Mouse (Mus musculus) embryonic facial prominence, embryonic 12.5 days (tissue): ENCODE data around the gene Gm49486. TPM values are rescaled to one million over a fixed set of nuclear protein-coding genes. Genes with fewer than 3 reads are reported as not detected.

ENCODE experiments used
- ATAC-seq: fragments of 200-750 bp; cut with Nextera tagmentation; 2 replicates; pipeline ENCODE4 v1.8.0; 2017; ENCODE audit not compliant: insufficient number of reproducible peaks, insufficient read depth, low FRiP score, low TSS enrichment
- H3K27ac ChIP-seq: fragments of 300-500 bp; sonication (generic); 2 replicates; pipeline ENCODE4 v1.5.1; 2016; ENCODE audit warnings: mild to moderate bottlenecking
- H3K27me3 ChIP-seq: fragments of 300-500 bp; sonication (generic); 2 replicates; pipeline ENCODE4 v1.6.1; 2016; ENCODE audit warnings: mild to moderate bottlenecking, moderate library complexity
- H3K36me3 ChIP-seq: fragments of 300-500 bp; sonication (generic); 2 replicates; pipeline ENCODE4 v1.6.1; 2016; ENCODE audit warnings: mild to moderate bottlenecking
- H3K4me1 ChIP-seq: fragments of 300-500 bp; sonication (generic); 2 replicates; pipeline ENCODE4 v1.6.1; 2016
- H3K4me2 ChIP-seq: fragments of 300-500 bp; sonication (generic); replicated peaks from 2 replicates; pipeline ENCODE4 v1.6.1; 2016; ENCODE audit warnings: mild to moderate bottlenecking, moderate library complexity
- H3K4me3 ChIP-seq: fragments of 300-500 bp; sonication (generic); 2 replicates; pipeline ENCODE4 v1.5.1; 2016; ENCODE audit warnings: mild to moderate bottlenecking
- H3K9ac ChIP-seq: fragments of 300-500 bp; sonication (generic); 2 replicates; pipeline ENCODE4 v1.6.1; 2016; ENCODE audit warnings: mild to moderate bottlenecking, moderate library complexity
- H3K9me3 ChIP-seq: fragments of 300-500 bp; sonication (generic); 2 replicates; pipeline ENCODE4 v1.6.1; 2016; ENCODE audit warnings: mild to moderate bottlenecking, moderate library complexity
- WGBS: fragments of 180-500 bp; shearing (Covaris S2); methylation state at CpG from one replicate; pipeline ENCODE4 v1.1.7; 2016; 5-methylcytosine and 5-hydroxymethylcytosine counted together
- polyA plus RNA-seq: library from polyadenylated mRNA; unstranded; fragments of >200 nt; fragmentation: Nextera tagmentation; extraction: Ambion mirVana; gene quantifications from 2 replicates; pipeline ENCODE4 v1.2.1, GENCODE M21; 2016

Gene Gm49486
- polyA plus RNA-seq, 1 experiment from 2014 or later, result 0.78 TPM

DNA sequence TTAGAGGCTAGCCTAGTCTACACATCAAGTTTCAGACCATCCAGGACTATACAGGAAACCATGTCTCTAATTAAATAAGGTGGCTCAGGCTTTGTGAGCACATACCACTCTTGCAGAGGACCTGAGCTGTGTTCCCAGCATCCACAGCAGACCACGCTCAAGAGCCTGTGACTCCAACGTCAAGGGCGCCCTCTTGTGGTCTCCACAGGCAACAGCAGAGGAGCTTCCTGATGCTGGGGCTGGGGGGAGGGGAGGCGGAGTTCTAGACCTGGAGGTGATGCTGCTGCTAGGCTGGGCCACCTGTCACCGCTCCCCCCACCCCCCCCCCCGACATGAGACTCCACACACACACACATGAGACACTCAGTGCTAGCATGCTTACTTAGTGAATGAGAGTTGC, 51.0 kb downstream of the Gm49486 start:
- no peak overlapping the region for H3K9ac ChIP-seq
- H3K36me3 ChIP-seq, result no peaks in the 10 kb centered on the region
- no peak overlapping the region for H3K4me3 ChIP-seq
- H3K27me3 ChIP-seq, result no peaks in the 10 kb centered on the region
- no peaks in the 10 kb centered on the region for H3K9me3 ChIP-seq
- H3K4me1 ChIP-seq, result peaks cover 3% of the 10 kb centered on the region; the same call in 1 of the 2 replicates
- ATAC-seq, result no peak
- WGBS, result 28% methylated on average over 6 of the region's 6 CpGs
- no peak overlapping the region for H3K4me2 ChIP-seq
- no peak overlapping the region for H3K27ac ChIP-seq

GRCm38 (mm10) chr15:79280850-79281249, 51.7 kb downstream of the Gm49486 start:
- ATAC-seq, result no peak
- Histone ChIP-seq H3K9me3 (no peaks in the 10 kb centered on the region), H3K9ac (no peak overlapping the region), H3K36me3 (no peaks in the 10 kb centered on the region), H3K27me3 (no peaks in the 10 kb centered on the region), H3K27ac (no peak overlapping the region), H3K4me1 (peaks cover 3% of the 10 kb centered on the region; the same call in 1 of the 2 replicates), H3K4me2 (no peak overlapping the region), H3K4me3 (no peak overlapping the region)
- WGBS, result 58% methylated on average over 5 of the region's 5 CpGs

DNA sequence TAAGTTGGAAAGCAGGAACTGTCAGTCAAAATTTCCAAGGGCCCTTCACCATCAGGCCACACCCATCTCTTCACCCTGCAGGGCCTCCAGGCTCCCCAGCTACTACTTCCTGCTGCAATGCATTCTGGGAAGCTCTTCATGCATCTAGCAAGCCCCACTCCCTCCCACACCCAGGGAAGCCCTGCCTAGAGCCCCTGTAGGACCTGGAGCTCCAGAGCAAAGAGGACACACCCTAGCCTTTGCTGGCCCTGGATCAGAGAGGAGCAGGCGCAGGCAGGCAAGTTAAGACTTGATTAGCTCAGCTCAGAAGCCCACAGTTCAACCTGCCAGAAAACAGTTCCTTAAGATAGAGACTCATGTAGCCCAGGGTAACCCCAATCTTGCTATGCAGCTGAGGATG, 52.2 kb downstream of the Gm49486 start:
- Histone ChIP-seq H3K4me1 (peaks cover 3% of the 10 kb centered on the region; the same call in 1 of the 2 replicates), H3K36me3 (0 out of 2 replicates have a peak, but pooled peaks cover 4% of the 10 kb centered on the region), H3K9ac (no peak overlapping the region), H3K9me3 (no peaks in the 10 kb centered on the region), H3K4me3 (no peak overlapping the region), H3K4me2 (no peak overlapping the region), H3K27ac (no peak overlapping the region), H3K27me3 (no peaks in the 10 kb centered on the region)
- no peak for ATAC-seq
- WGBS, result 84% methylated on average over 1 of the region's 1 CpGs

- H3K36me3 ChIP-seq, result 0 out of 2 replicates have a peak, but pooled peaks cover 4% of the 10 kb centered on the region
- WGBS, result 80% methylated on average over 5 of the region's 5 CpGs
- no peaks in the 10 kb centered on the region for H3K27me3 ChIP-seq
- no peak for ATAC-seq
- H3K4me1 ChIP-seq, result peaks cover 3% of the 10 kb centered on the region; the same call in 1 of the 2 replicates
- H3K4me2 ChIP-seq, result no peak overlapping the region
- no peak overlapping the region for H3K9ac ChIP-seq
- H3K4me3 ChIP-seq, result no peak overlapping the region
- H3K9me3 ChIP-seq, result no peaks in the 10 kb centered on the region
- no peak overlapping the region for H3K27ac ChIP-seq
These were observed 53.2 kb downstream of the Gm49486 start for GRCm38 (mm10) chr15:79282434-79282833.

GRCm38 (mm10) chr15:79283371-79283770, 54.2 kb downstream of the Gm49486 start:
- 80% methylated on average over 4 of the region's 4 CpGs for WGBS

GRCm38 (mm10) chr15:79285399-79285798, 56.2 kb downstream of the Gm49486 start, which contains the start of gene Baiap2l2:
Gene Baiap2l2, minus strand, starts transcription at chr15:79285537.
- no peaks in the 10 kb centered on the region for H3K27me3 ChIP-seq
- H3K9me3 ChIP-seq, result no peaks in the 10 kb centered on the region
- peaks cover 3% of the 10 kb centered on the region; the same call in 1 of the 2 replicates for H3K4me1 ChIP-seq
- WGBS, result 55% methylated on average over 10 of the region's 10 CpGs
- no peak within 1 kb of the TSS for H3K9ac ChIP-seq
- no peak for ATAC-seq
- no peak within 1 kb of the TSS for H3K4me3 ChIP-seq
- H3K27ac ChIP-seq, result no peak within 1 kb of the TSS
- H3K36me3 ChIP-seq, result 0 out of 2 replicates have a peak, but pooled peaks cover 4% of the 10 kb centered on the region
- H3K4me2 ChIP-seq, result no peak within 1 kb of the TSS

More at GRCm38 (mm10) chr15:79283371-79283770, 54.2 kb downstream of the Gm49486 start:
- H3K4me2 ChIP-seq, result no peak overlapping the region
- no peak for ATAC-seq
- no peaks in the 10 kb centered on the region for H3K9me3 ChIP-seq
- H3K4me1 ChIP-seq, result peaks cover 3% of the 10 kb centered on the region; the same call in 1 of the 2 replicates
- H3K27me3 ChIP-seq, result no peaks in the 10 kb centered on the region
- H3K36me3 ChIP-seq, result 0 out of 2 replicates have a peak, but pooled peaks cover 4% of the 10 kb centered on the region
- H3K4me3 ChIP-seq, result no peak overlapping the region
- no peak overlapping the region for H3K9ac ChIP-seq
- H3K27ac ChIP-seq, result no peak overlapping the region

DNA sequence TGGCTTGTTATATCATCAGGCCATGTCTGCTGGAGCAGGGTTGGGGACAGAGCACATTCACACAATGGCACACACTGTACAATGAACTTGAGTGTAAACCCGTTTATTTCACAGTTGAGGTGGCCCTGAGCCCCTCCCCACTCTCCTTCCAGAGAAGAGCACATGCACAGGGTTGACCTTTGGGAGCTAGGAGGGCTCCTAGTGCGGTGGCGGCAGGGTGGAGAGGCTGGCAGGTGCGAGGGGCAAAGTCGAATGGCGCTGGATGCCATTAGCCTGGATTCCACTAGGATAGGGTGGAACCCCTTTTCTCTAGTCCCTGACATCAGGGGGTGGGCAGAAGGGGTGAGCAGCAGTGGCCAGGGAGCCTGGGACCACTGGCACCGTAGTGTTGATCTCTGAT, 57.0 kb downstream of the Gm49486 start:
- H3K4me1 ChIP-seq, result peaks cover 3% of the 10 kb centered on the region; the same call in 1 of the 2 replicates
- no peak for ATAC-seq
- no peaks in the 10 kb centered on the region for H3K9me3 ChIP-seq
- 0 out of 2 replicates have a peak, but pooled peaks cover 4% of the 10 kb centered on the region for H3K36me3 ChIP-seq
- no peak overlapping the region for H3K4me3 ChIP-seq
- H3K4me2 ChIP-seq, result no peak overlapping the region
- no peaks in the 10 kb centered on the region for H3K27me3 ChIP-seq
- no peak overlapping the region for H3K9ac ChIP-seq
- WGBS, result 91% methylated on average over 7 of the region's 7 CpGs
- no peak overlapping the region for H3K27ac ChIP-seq

DNA sequence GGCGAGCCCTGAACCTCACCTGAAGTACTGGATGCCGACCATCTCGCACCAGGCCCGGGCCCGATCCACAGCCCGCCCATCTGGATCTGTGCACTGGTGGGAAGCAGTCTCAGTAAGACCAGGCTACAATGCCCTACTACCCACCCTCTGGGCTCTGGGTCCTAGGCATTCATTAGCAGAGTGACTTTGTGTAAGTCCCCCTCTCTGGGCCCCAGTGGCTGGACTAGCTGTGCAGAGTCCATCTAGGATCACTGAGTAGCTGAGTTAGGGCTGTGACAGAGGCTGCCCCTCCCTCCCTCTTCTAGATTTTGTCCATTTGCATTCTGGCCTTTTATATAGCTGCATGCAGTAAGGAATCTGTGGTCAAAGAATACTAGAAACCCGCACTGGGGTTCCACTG, 57.9 kb downstream of the Gm49486 start:
- 88% methylated on average over 7 of the region's 7 CpGs for WGBS
- Histone ChIP-seq H3K27ac (no peak overlapping the region), H3K9ac (no peak overlapping the region), H3K4me2 (no peak overlapping the region), H3K4me1 (no peaks in the 10 kb centered on the region), H3K27me3 (no peaks in the 10 kb centered on the region), H3K36me3 (0 out of 2 replicates have a peak, but pooled peaks cover 4% of the 10 kb centered on the region), H3K4me3 (no peak overlapping the region), H3K9me3 (no peaks in the 10 kb centered on the region)
- ATAC-seq, result no peak

DNA sequence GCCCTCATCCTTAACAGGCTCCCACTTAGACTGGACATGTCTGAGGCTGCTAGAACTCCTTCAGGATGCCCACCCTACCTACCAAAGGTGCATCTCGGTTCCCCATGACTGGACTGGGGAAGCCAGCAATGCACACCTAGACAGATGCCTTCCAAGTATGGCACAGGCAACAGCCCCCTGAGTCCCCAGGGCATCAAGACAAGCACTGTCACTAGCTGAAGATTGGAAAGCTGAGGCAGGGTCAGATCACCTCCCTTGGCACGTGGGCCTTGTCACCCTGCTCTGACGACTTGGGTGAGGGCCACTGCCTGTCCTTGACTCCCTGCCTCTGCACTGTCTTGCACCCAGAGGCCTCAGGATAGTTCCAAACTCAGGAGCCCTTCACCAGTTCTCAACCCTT, 59.2 kb downstream of the Gm49486 start:
- Histone ChIP-seq H3K27me3 (no peaks in the 10 kb centered on the region), H3K4me3 (no peak overlapping the region), H3K9me3 (no peaks in the 10 kb centered on the region), H3K4me1 (no peaks in the 10 kb centered on the region), H3K27ac (no peak overlapping the region), H3K36me3 (0 out of 2 replicates have a peak, but pooled peaks cover 4% of the 10 kb centered on the region), H3K4me2 (no peak overlapping the region), H3K9ac (no peak overlapping the region)
- ATAC-seq, result no peak
- 90% methylated on average over 3 of the region's 3 CpGs for WGBS

DNA sequence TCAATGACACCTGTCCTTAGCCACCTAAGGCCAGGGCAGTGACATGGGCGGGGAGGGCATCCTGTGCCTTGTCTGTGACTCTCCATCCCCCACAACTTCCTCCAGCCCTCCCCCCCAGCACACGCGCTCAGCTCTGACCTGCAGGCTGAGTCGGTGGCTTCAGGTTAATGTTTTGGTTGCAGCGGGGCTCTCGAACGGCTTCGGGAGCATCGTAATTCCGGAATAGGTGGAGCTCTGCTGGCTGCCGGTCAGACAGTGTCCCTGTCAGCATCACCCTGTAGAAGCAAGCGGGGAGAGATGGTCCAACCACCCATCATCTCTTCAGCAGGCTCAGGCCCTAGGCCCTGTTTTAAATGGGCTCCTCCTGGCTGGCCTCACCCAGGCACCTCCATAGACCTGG, 60.2 kb downstream of the Gm49486 start:
- Histone ChIP-seq H3K4me1 (no peaks in the 10 kb centered on the region), H3K9me3 (no peaks in the 10 kb centered on the region), H3K9ac (no peak overlapping the region), H3K4me3 (no peak overlapping the region), H3K27me3 (no peaks in the 10 kb centered on the region), H3K36me3 (0 out of 2 replicates have a peak, but pooled peaks cover 4% of the 10 kb centered on the region), H3K27ac (no peak overlapping the region), H3K4me2 (no peak overlapping the region)
- ATAC-seq, result no peak
- WGBS, result 86% methylated on average over 12 of the region's 12 CpGs

DNA sequence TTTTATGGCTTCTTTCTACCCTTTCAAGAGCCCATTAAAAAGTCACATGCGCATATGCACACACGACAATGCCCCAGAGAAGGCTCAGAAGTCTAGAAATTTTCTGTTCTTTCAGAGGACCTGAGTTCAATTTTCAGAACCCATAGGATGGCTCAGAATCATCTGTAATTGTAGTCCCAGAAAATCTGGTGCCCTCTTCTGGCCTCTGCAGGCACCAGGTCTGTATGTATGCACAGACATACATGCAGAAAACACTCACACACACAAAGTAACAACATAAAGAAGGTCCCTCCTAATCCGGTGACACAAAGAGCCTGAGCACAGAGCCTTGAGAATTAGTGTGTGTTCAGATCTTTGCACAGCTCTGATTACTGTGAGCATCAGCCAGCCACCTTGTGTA, 61.1 kb downstream of the Gm49486 start:
- H3K4me2 ChIP-seq, result no peak overlapping the region
- 0 out of 2 replicates have a peak, but pooled peaks cover 4% of the 10 kb centered on the region for H3K36me3 ChIP-seq
- H3K9ac ChIP-seq, result no peak overlapping the region
- no peaks in the 10 kb centered on the region for H3K9me3 ChIP-seq
- no peaks in the 10 kb centered on the region for H3K4me1 ChIP-seq
- no peak overlapping the region for H3K4me3 ChIP-seq
- 94% methylated on average over 3 of the region's 3 CpGs for WGBS
- H3K27me3 ChIP-seq, result no peaks in the 10 kb centered on the region
- no peak overlapping the region for H3K27ac ChIP-seq
- no peak for ATAC-seq

DNA sequence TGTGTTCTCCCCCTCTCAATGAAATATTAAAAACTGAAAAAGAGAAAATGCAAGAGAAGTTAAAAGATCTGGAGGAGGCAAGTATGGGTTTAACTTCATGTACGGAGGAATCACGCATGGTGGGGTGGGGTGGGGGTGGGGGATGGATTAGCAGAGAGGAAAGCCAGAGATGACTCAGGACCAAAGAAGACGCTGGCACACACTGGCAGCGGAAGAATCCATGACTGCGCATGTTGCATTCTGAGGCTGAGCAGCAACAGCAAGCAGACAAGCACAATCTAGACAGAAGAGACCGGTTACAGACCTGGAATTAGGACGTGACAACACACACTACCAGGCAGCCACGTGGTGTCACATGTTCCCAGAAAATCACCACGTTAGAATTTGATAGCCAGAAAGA, 63.6 kb downstream of the Gm49486 start:
- H3K27ac ChIP-seq, result no peak overlapping the region
- H3K9ac ChIP-seq, result no peak overlapping the region
- WGBS, result 87% methylated on average over 9 of the region's 9 CpGs

More for the DNA sequence above, 63.6 kb downstream of the Gm49486 start:
- no peak for ATAC-seq
- no peak overlapping the region for H3K4me3 ChIP-seq
- H3K9me3 ChIP-seq, result no peaks in the 10 kb centered on the region
- H3K4me1 ChIP-seq, result no peaks in the 10 kb centered on the region
- no peak overlapping the region for H3K4me2 ChIP-seq
- H3K36me3 ChIP-seq, result no peaks in the 10 kb centered on the region
- no peaks in the 10 kb centered on the region for H3K27me3 ChIP-seq
